Mouse (Mus musculus) CD4-positive naive resting alpha-beta T cell, adult 76 days (primary cell): ENCODE results near the gene Gm6217. TPM values are rescaled to one million over a fixed set of nuclear protein-coding genes. Genes with fewer than 3 reads are reported as not detected.

Experiments used
- total RNA-seq: library from RNA; stranded (reverse); gene quantifications from one replicate; pipeline ENCODE4 v1.2.4, GENCODE M21; 2023

Gene Gm6217
- not detected for total RNA-seq

GRCm38 (mm10) chr1:82931326-82931725 lies at the start of gene Gm6217:
Gm6217 (minus strand) TSS chr1:82931399.

GRCm38 (mm10) chr1:82959870-82960385 lies 28.7 kb upstream of the Gm6217 start, which contains the start of gene Gm47955:
Gm47955 (plus strand) TSS chr1:82960286.

GRCm38 (mm10) chr1:82955913-82956312 lies 24.7 kb upstream of the Gm6217 start, which contains the start of gene Gm7544:
Gm7544 (minus strand) TSS chr1:82956013.

GRCm38 (mm10) chr1:82943295-82943694 lies 12.1 kb upstream of the Gm6217 start, which contains the start of gene A030003K21Rik:
A030003K21Rik (minus strand) TSS chr1:82943388.

GRCm38 (mm10) chr1:82924650-82925049 lies 6.5 kb downstream of the Gm6217 start, which contains the start of gene A030014E15Rik:
A030014E15Rik (plus strand) TSS chr1:82924917.

GRCm38 (mm10) chr1:82913025-82913424 lies 18.2 kb downstream of the Gm6217 start, which contains the start of gene A030005L19Rik:
A030005L19Rik (plus strand) TSS chr1:82913325.

Other genes starting within 250 kb of the Gm6217 start
- 111 TPM for gene Mff, start 206.5 kb downstream of the Gm6217 start, total RNA-seq
- gene Tm4sf20, start 162.9 kb downstream of the Gm6217 start, total RNA-seq = not detected
- not detected for gene Gm47791, start 160.2 kb downstream of the Gm6217 start, total RNA-seq
- gene Agfg1, start 91.9 kb downstream of the Gm6217 start, total RNA-seq = 84.8 TPM
- gene A030005L19Rik, start 18.1 kb downstream of the Gm6217 start, total RNA-seq = 3.5 TPM
- gene A030014E15Rik, start 6.5 kb downstream of the Gm6217 start, total RNA-seq = not detected
- gene A030003K21Rik, start 12.0 kb upstream of the Gm6217 start, total RNA-seq = not detected
- not detected for gene Gm7544, start 24.6 kb upstream of the Gm6217 start, total RNA-seq
- gene Gm47955, start 28.9 kb upstream of the Gm6217 start, total RNA-seq = not detected
- gene Gm47959, start 69.1 kb upstream of the Gm6217 start, total RNA-seq = not detected
- gene Slc19a3, start 107.0 kb upstream of the Gm6217 start, total RNA-seq = not detected
- not detected for gene Krtap28-10, start 111.1 kb upstream of the Gm6217 start, total RNA-seq
- not detected for gene Gm47969, start 113.5 kb upstream of the Gm6217 start, total RNA-seq
- not detected for gene A030005K14Rik, start 128.0 kb upstream of the Gm6217 start, total RNA-seq
- not detected for gene Krtap28-13, start 129.5 kb upstream of the Gm6217 start, total RNA-seq
- not detected for gene Ccl20, start 185.4 kb upstream of the Gm6217 start, total RNA-seq
- gene Daw1, start 228.4 kb upstream of the Gm6217 start, total RNA-seq = not detected